Mouse (Mus musculus) midbrain, embryonic 15.5 days (tissue): Measurements from ENCODE around the gene Dnaaf2. TPM values are rescaled to one million over a fixed set of nuclear protein-coding genes. Genes with fewer than 3 reads are reported as not detected.

ENCODE experiments used
- ATAC-seq: fragments of 200-750 bp; cut with Nextera tagmentation; replicated peaks from 2 replicates; pipeline ENCODE4 v1.8.0; 2017; ENCODE audit warnings: moderate TSS enrichment
- H3K27ac ChIP-seq: fragments of 300-500 bp; sonication (generic); 2 replicates; pipeline ENCODE4 v1.5.1; 2015; ENCODE audit warnings: mild to moderate bottlenecking, inconsistent platforms
- H3K27me3 ChIP-seq: fragments of 300-500 bp; sonication (generic); replicated peaks from 2 replicates; pipeline ENCODE4 v1.6.1; 2015; ENCODE audit warnings: inconsistent platforms
- H3K36me3 ChIP-seq: fragments of 300-500 bp; sonication (generic); replicated peaks from 2 replicates; pipeline ENCODE4 v1.6.1; 2015; ENCODE audit warnings: inconsistent platforms
- H3K4me1 ChIP-seq: fragments of 300-500 bp; sonication (generic); 2 replicates; pipeline ENCODE4 v1.6.1; 2015; ENCODE audit warnings: inconsistent platforms
- H3K4me2 ChIP-seq: fragments of 300-500 bp; sonication (generic); 2 replicates; pipeline ENCODE4 v1.6.1; 2015; ENCODE audit warnings: inconsistent platforms, mild to moderate bottlenecking, moderate library complexity
- H3K4me3 ChIP-seq: fragments of 300-500 bp; sonication (generic); 2 replicates; pipeline ENCODE4 v1.5.1; 2015; ENCODE audit warnings: mild to moderate bottlenecking, inconsistent platforms
- H3K9ac ChIP-seq: fragments of 300-500 bp; sonication (generic); 2 replicates; pipeline ENCODE4 v1.6.1; 2015; ENCODE audit warnings: mild to moderate bottlenecking, inconsistent platforms
- H3K9me3 ChIP-seq: fragments of 300-500 bp; sonication (generic); 2 replicates; pipeline ENCODE4 v1.6.1; 2016; ENCODE audit warnings: inconsistent platforms
- WGBS: fragments of 180-500 bp; shearing (Covaris S2); methylation state at CpG from one replicate; pipeline ENCODE4 v1.1.7; 2015; ENCODE audit warnings: mixed read lengths; 5-methylcytosine and 5-hydroxymethylcytosine counted together
- polyA plus RNA-seq: library from polyadenylated mRNA; unstranded; fragments of >200 nt; fragmentation: Nextera tagmentation; extraction: Ambion mirVana; gene quantifications from 2 replicates; pipeline ENCODE4 v1.2.1, GENCODE M21; 2015

The Dnaaf2 gene
- polyA plus RNA-seq, 1 experiment from 2014 or later: 8.2 TPM

GRCm38 (mm10) chr12:69191396-69191795 lies 6.8 kb downstream of the Dnaaf2 start:
- Histone ChIP-seq H3K4me3 (no peak overlapping the region), H3K27ac (no peak overlapping the region), H3K36me3 (0 out of 2 replicates have a peak, but pooled peaks cover 3% of the 10 kb centered on the region), H3K4me2 (no peak overlapping the region), H3K4me1 (peaks cover 24% of the 10 kb centered on the region), H3K27me3 (no peaks in the 10 kb centered on the region), H3K9me3 (no peaks in the 10 kb centered on the region), H3K9ac (no peak overlapping the region)
- 90% methylated on average over 5 of the region's 5 CpGs for WGBS
- no peak for ATAC-seq

GRCm38 (mm10) chr12:69190522-69190921 lies 7.7 kb downstream of the Dnaaf2 start:
- Histone ChIP-seq H3K9ac (no peak overlapping the region), H3K9me3 (no peaks in the 10 kb centered on the region), H3K36me3 (0 out of 2 replicates have a peak, but pooled peaks cover 3% of the 10 kb centered on the region), H3K4me1 (peaks cover 19% of the 10 kb centered on the region), H3K27ac (no peak overlapping the region), H3K4me2 (no peak overlapping the region), H3K4me3 (no peak overlapping the region), H3K27me3 (no peaks in the 10 kb centered on the region)
- 98% methylated on average over 1 of the region's 1 CpGs for WGBS
- ATAC-seq: peak; percentile 56; the same call in 1 of the 2 replicates

GRCm38 (mm10) chr12:69190074-69190473 lies 8.2 kb downstream of the Dnaaf2 start:
- Histone ChIP-seq H3K27me3 (no peaks in the 10 kb centered on the region), H3K9ac (no peak overlapping the region), H3K27ac (no peak overlapping the region), H3K9me3 (no peaks in the 10 kb centered on the region), H3K4me3 (no peak overlapping the region), H3K4me1 (peaks cover 20% of the 10 kb centered on the region), H3K36me3 (0 out of 2 replicates have a peak, but pooled peaks cover 3% of the 10 kb centered on the region), H3K4me2 (no peak overlapping the region)
- no peak for ATAC-seq
- 93% methylated on average over 9 of the region's 9 CpGs for WGBS

GRCm38 (mm10) chr12:69186811-69187471 lies 11.3 kb downstream of the Dnaaf2 start:
- Histone ChIP-seq H3K9me3 (no peaks in the 10 kb centered on the region), H3K9ac (no peak overlapping the region), H3K27me3 (no peaks in the 10 kb centered on the region), H3K36me3 (0 out of 2 replicates have a peak, but pooled peaks cover 3% of the 10 kb centered on the region), H3K4me3 (no peak overlapping the region), H3K4me2 (peak overlapping the region; percentile 6; the same call in 1 of the 2 replicates), H3K27ac (no peak overlapping the region), H3K4me1 (peaks cover 28% of the 10 kb centered on the region)
- WGBS: 71% methylated on average over 5 of the region's 5 CpGs
- no peak for ATAC-seq

GRCm38 (mm10) chr12:69185371-69185770 lies 12.9 kb downstream of the Dnaaf2 start:
- WGBS: 70% methylated on average over 7 of the region's 7 CpGs
- H3K9ac ChIP-seq: no peak overlapping the region; the same call in 1 of the 2 replicates
- peak overlapping the region; percentile 87 for H3K4me3 ChIP-seq
- peak overlapping the region; percentile 75 for H3K4me2 ChIP-seq
- H3K27me3 ChIP-seq: no peaks in the 10 kb centered on the region
- no peak overlapping the region for H3K27ac ChIP-seq
- H3K36me3 ChIP-seq: 0 out of 2 replicates have a peak, but pooled peaks cover 3% of the 10 kb centered on the region
- no peak for ATAC-seq
- no peaks in the 10 kb centered on the region for H3K9me3 ChIP-seq
- H3K4me1 ChIP-seq: peaks cover 28% of the 10 kb centered on the region

- H3K4me1 ChIP-seq: peaks cover 28% of the 10 kb centered on the region
- no peaks in the 10 kb centered on the region for H3K9me3 ChIP-seq
- WGBS: 2% methylated on average over 84 of the region's 86 CpGs
- peak overlapping the region; percentile 95 for H3K27ac ChIP-seq
- peak overlapping the region; percentile 87 for H3K4me3 ChIP-seq
- H3K4me2 ChIP-seq: peak overlapping the region; percentile 75
- no peaks in the 10 kb centered on the region for H3K27me3 ChIP-seq
- no peaks in the 10 kb centered on the region for H3K36me3 ChIP-seq
- ATAC-seq: peak; percentile 76
- H3K9ac ChIP-seq: peak overlapping the region; percentile 77
These were observed 13.6 kb downstream of the Dnaaf2 start for GRCm38 (mm10) chr12:69184342-69185295.

GRCm38 (mm10) chr12:69183583-69184308 lies 14.5 kb downstream of the Dnaaf2 start, which contains the start of the genes Rpl36al and Mgat2:
Gene Rpl36al, minus strand, starts transcription at chr12:69184083.
Gene Mgat2, plus strand, starts transcription at chr12:69184157.
- under 1% methylated on average over 84 of the region's 84 CpGs for WGBS
- peak; percentile 99 for ATAC-seq
- Histone ChIP-seq H3K9ac (peak within 1 kb of the TSS; percentile 80), H3K4me1 (peaks cover 28% of the 10 kb centered on the region), H3K9me3 (no peaks in the 10 kb centered on the region), H3K27ac (peak within 1 kb of the TSS; percentile 95), H3K27me3 (no peaks in the 10 kb centered on the region), H3K4me2 (peak within 1 kb of the TSS; percentile 86), H3K4me3 (peak within 1 kb of the TSS; percentile 87), H3K36me3 (no peaks in the 10 kb centered on the region)

- Histone ChIP-seq H3K27me3 (no peaks in the 10 kb centered on the region), H3K9me3 (no peaks in the 10 kb centered on the region), H3K27ac (no peak overlapping the region), H3K4me3 (no peak overlapping the region), H3K4me2 (no peak overlapping the region), H3K4me1 (peaks cover 18% of the 10 kb centered on the region), H3K36me3 (no peaks in the 10 kb centered on the region), H3K9ac (no peak overlapping the region)
- WGBS: 90% methylated on average over 4 of the region's 4 CpGs
- no peak for ATAC-seq
These were observed 16.4 kb downstream of the Dnaaf2 start for GRCm38 (mm10) chr12:69181800-69182199.

- Histone ChIP-seq H3K4me2 (no peak overlapping the region), H3K9me3 (no peaks in the 10 kb centered on the region), H3K27me3 (no peaks in the 10 kb centered on the region), H3K4me1 (peaks cover 5% of the 10 kb centered on the region), H3K4me3 (no peak overlapping the region), H3K27ac (no peak overlapping the region), H3K9ac (no peak overlapping the region), H3K36me3 (no peaks in the 10 kb centered on the region)
- WGBS: 75% methylated on average over 12 of the region's 12 CpGs
- ATAC-seq: no peak
These were observed 18.9 kb downstream of the Dnaaf2 start for GRCm38 (mm10) chr12:69179371-69179770.

- Histone ChIP-seq H3K4me3 (no peak overlapping the region), H3K4me1 (no peaks in the 10 kb centered on the region), H3K27ac (no peak overlapping the region), H3K9me3 (no peaks in the 10 kb centered on the region), H3K36me3 (no peaks in the 10 kb centered on the region), H3K27me3 (no peaks in the 10 kb centered on the region), H3K9ac (no peak overlapping the region), H3K4me2 (no peak overlapping the region)
- 85% methylated on average over 3 of the region's 3 CpGs for WGBS
- ATAC-seq: no peak
These were observed 20.7 kb downstream of the Dnaaf2 start for GRCm38 (mm10) chr12:69177526-69177925.

- ATAC-seq: no peak
- 93% methylated on average over 3 of the region's 3 CpGs for WGBS
These were observed 22.3 kb downstream of the Dnaaf2 start for GRCm38 (mm10) chr12:69175975-69176374.

More at GRCm38 (mm10) chr12:69175975-69176374, 22.3 kb downstream of the Dnaaf2 start:
- Histone ChIP-seq H3K36me3 (no peaks in the 10 kb centered on the region), H3K9me3 (no peaks in the 10 kb centered on the region), H3K27me3 (no peaks in the 10 kb centered on the region), H3K4me3 (no peak overlapping the region), H3K4me2 (no peak overlapping the region), H3K9ac (no peak overlapping the region), H3K4me1 (no peaks in the 10 kb centered on the region), H3K27ac (no peak overlapping the region)
